Mouse (Mus musculus) natural killer cell, adult 2 months (primary cell): ENCODE results near the gene Grm7.

Source experiments
- DNase-seq, 2 experiments: peaks; one replicate each; pipeline ENCODE4 v3.0.0; 2022; ENCODE audit warnings: low spot score in 2 of 2

Grm7 gene

GRCm38 (mm10) chr6:110982013-110982412 lies 336.6 kb downstream of the Grm7 start:
- no peak for DNase-seq

GRCm38 (mm10) chr6:111039099-111039498 lies 393.7 kb downstream of the Grm7 start:
- no peak for DNase-seq

- DNase-seq: no peak
Observed at GRCm38 (mm10) chr6:111045896-111046295, 400.5 kb downstream of the Grm7 start.

- no peak for DNase-seq
Observed at GRCm38 (mm10) chr6:111049247-111049646, 403.9 kb downstream of the Grm7 start.

GRCm38 (mm10) chr6:111054001-111054975 lies 408.9 kb downstream of the Grm7 start:
- DNase-seq: no peak

GRCm38 (mm10) chr6:111057798-111058197 lies 412.4 kb downstream of the Grm7 start:
- no peak for DNase-seq

GRCm38 (mm10) chr6:111060004-111060403 lies 414.6 kb downstream of the Grm7 start:
- no peak for DNase-seq

- no peak for DNase-seq
Observed at GRCm38 (mm10) chr6:111084569-111084968, 439.2 kb downstream of the Grm7 start.

- DNase-seq: no peak
Observed at GRCm38 (mm10) chr6:111094818-111095217, 449.4 kb downstream of the Grm7 start.

- no peak for DNase-seq
Observed at GRCm38 (mm10) chr6:111105485-111105884, 460.1 kb downstream of the Grm7 start.

GRCm38 (mm10) chr6:111161037-111161436 lies 515.7 kb downstream of the Grm7 start:
- no peak for DNase-seq

- DNase-seq: no peak
Observed at GRCm38 (mm10) chr6:111195333-111195732, 550.0 kb downstream of the Grm7 start.

- no peak for DNase-seq
Observed at GRCm38 (mm10) chr6:111221083-111221729, 575.8 kb downstream of the Grm7 start.

GRCm38 (mm10) chr6:111255215-111255614 lies 609.8 kb downstream of the Grm7 start:
- no peak for DNase-seq

GRCm38 (mm10) chr6:111256939-111257338 lies 611.6 kb downstream of the Grm7 start:
- DNase-seq: no peak

- DNase-seq: no peak
Observed at GRCm38 (mm10) chr6:111258256-111258655, 612.9 kb downstream of the Grm7 start.

- DNase-seq: no peak
Observed at GRCm38 (mm10) chr6:111261181-111261580, 615.8 kb downstream of the Grm7 start.

GRCm38 (mm10) chr6:111276657-111277056 lies 631.3 kb downstream of the Grm7 start:
- no peak for DNase-seq

- DNase-seq: no peak
Observed at GRCm38 (mm10) chr6:111278516-111278915, 633.1 kb downstream of the Grm7 start.

GRCm38 (mm10) chr6:111293505-111294001 lies 648.2 kb downstream of the Grm7 start:
- DNase-seq: no peak

- no peak for DNase-seq
Observed at GRCm38 (mm10) chr6:111303912-111304555, 658.7 kb downstream of the Grm7 start.

GRCm38 (mm10) chr6:111361681-111362080 lies 716.3 kb downstream of the Grm7 start:
- DNase-seq: no peak
